Mouse (Mus musculus): ENCODE results near the gene Hdac10. TPM values are rescaled to one million over a fixed set of nuclear protein-coding genes. Genes with fewer than 3 reads are reported as not detected.

The Hdac10 gene
- total RNA-seq, 4 experiments from 2014 or later: 14.7 to 19.3 (median 15.9) TPM

DNA sequence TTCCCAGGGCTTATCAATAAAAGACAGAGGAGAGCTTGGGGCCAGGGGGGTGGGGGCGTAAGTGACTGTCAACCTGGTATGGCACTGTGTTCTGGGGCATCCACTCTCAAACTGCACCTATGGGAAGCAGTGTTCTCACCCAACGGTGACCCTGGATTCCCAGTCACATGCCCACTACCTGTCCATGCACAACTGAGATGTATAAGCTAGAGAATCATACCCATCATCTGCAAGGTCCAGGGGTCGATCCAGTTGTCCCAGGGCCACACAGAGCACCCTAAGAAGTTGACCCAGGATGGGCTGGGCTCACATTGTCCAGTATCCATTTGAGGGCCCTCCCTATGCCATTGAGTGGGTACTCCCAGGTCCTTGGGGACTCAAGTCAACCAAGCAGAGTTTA, 4.2 kb downstream of the Hdac10 start:
- no peak for DNase-seq (ENCODE audit: low spot score in 2 of 2)

DNA sequence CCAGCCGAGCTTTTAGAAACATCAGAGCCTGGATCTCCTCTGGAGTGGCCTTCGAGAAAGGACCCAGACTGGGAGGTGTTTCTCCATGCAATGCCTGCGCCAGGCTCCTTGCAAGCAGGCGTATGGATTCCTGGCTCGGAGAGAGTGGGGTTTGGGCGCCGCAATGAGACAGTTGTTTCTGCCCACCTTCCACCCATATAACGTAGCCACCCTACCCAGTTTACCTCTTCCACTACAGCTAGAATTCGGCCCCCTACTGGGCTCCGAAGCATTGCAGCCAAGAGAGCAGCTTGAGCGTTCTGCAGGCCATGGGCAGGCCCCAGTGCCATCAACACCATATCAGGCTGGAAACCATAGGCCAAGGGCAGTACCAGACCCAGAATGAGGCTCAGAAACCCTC, 4.9 kb downstream of the Hdac10 start:
- DNase-seq (ENCODE audit: low spot score in 2 of 2): peak in 1 of 2 experiments; percentile 52

DNA sequence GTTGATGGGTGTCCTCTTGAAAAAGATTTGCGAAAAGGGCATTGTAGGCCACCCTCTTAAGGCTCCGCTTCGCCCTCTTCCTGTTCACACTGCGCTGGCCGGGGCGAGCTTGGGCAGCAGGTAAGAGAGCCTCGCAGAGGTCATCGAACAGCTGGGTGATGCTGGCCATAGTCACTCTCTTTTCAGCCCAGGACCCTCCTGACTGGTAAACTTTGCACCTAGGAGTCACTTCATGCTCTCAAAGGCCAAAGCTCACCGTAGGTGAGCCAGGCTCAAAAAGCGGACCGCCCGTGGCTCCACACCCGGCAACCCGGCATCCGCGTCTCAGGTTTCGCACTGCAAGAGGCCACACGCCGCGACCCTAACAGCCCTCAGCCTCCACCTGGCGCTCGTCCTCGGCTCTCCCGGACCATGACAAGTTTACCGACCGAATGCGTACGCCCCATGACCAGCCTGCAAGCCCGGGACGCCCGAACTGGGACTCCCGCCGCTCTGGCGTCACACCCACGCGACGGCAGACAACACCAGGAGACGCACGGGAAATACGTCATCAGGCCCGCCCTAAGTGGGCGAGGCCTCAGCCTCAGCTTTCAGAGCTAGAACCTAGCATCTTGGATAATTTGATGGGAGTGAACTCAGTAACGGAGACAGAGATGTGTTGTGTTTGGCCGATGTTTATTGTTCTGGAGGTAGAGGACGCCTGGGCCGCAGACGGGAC, 5.7 kb downstream of the Hdac10 start, which contains the start of gene Tubgcp6:
Gene Tubgcp6, minus strand, starts transcription at position 464 of the 718 bp plus-strand sequence.
- peak; percentile 94 to 95 for DNase-seq (ENCODE audit: low spot score in 2 of 2)

DNA sequence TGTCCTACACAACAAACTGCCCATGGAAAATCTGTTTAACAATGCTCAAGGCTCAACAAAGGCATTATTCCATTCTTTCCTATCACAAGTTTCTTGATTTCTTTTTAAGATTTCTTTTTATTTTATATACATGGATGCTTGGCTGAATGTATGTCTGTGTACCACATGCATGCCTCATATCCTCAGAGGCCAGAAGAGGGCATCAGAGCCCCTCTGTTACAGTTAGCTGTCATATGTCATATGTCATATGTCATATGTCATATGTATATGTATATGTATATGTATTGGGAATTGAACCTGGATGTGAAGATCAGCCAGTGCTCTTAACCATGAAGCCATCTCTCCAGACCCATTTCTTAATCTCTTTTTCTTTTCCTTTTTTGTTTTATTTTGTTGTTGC, 10.5 kb downstream of the Hdac10 start:
- no peak for DNase-seq (ENCODE audit: low spot score in 2 of 2)

DNA sequence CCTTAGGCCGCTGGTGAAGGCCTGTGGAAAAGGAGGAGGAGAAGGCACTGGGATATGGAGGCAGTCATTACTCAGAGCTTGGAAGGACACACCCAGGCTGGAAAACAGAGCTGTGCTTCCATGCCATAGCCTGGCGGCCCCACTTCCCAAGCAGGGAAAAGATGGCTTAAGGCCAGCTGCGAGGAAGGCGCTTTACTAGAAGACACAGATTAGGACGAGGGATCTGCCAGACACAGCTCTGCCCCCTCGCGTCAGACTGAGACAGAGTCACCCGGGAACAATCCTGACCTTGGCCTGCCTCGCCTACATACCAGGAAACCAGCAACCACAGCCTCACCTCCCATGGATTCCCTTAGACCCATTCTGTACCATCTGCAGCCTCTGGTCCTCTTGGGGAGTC, 18.4 kb downstream of the Hdac10 start:
- no peak for DNase-seq (ENCODE audit: low spot score in 2 of 2)

DNA sequence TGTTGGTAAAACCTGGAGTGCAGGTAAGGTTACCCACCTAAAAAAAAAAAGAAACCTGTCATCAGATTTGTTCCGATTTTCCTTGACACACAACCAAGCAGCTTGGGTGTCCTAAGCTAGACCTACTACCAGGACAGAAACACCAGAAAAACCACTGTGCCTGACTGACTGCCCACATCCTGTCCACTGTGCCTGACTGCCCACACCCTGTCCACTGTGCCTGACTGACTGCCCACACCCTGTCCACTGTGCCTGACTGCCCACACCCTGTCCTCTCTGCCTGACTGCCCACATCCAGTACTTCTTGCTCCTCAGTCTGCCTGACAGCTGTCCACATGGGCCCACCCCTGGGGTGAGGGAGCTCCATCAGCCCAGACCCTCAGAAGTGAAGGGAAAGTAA, 21.5 kb downstream of the Hdac10 start:
- DNase-seq (ENCODE audit: low spot score in 2 of 2): no peak

DNA sequence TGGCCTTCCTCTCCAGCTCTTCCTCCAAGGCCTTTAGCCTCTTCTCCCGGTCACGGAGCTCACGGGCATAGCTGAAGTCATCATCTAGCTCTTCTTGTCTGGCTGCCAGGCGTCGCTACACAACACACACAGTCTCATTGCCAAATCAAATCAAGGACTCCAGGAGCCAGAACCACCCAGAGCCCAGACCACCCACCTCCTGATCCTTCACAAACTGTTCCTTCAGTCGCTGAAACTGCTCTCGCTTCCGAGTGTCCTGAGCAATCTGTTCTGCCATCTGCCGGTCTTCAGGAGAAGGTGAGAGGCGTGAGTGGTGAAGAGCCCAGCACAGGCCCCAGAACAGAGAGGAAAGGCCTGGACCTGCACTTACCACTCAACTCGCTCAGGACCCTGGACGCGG, 22.4 kb downstream of the Hdac10 start:
- DNase-seq (ENCODE audit: low spot score in 2 of 2): peak in 1 of 2 experiments; percentile 57

DNA sequence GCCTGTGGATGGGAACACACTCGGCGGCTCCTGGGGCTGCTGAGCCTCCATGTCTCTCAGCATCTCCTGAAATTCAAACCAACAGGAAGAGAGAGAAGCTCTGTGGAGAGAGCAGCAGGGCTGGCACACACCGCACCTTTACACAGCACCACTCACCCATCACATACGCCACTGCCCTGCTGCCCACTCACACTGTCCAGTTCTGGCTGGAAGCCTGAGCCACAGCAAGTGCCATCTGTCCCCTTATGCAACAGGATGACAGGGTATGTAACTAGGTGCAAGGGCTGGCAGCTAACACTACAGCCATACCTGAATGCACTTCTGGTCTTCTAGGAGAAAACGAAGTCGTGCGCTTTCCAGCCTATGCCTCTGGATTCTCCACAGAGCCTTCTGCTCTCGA, 24.1 kb downstream of the Hdac10 start:
- no peak for DNase-seq (ENCODE audit: low spot score in 2 of 2)

DNA sequence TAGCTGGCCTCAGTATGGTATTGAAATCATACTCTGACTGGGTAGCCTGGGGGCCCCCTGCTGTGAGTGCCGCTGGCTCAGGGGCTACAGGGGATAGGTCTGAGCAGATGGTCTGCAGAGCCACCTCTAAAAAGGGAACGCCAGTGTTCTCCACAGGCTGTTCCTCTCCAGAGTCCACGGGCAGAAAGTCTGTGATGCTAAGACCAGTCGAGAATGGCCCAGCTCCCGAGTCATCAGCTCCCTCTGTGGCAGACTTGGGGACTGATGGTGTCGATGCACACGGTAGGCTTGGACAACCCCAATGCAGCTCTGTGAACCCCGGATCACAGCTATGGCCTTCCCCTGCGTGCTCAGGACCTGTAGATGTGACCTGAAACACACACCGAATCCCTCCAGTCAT, 24.6 kb downstream of the Hdac10 start:
- no peak for DNase-seq (ENCODE audit: low spot score in 2 of 2)

DNA sequence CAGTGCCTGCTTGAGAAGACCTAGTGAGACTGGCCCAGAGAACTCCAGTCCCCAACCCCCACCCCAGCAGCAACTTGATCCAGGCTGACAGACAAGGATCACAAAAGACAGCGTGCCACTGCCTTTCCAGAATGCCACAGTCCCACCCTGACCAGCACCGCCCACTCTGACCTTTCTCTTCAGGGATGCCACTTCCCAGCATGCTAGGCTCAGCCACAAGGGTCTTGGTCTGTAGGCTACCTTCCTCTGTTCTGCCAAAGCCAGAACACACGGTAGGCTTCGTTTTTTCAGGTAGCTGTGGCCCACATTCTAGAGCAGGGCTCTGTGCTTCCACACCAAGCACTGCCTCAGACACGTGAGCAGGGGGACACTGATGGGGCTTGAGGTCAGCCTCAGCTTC, 25.9 kb downstream of the Hdac10 start:
- DNase-seq (ENCODE audit: low spot score in 2 of 2): no peak

DNA sequence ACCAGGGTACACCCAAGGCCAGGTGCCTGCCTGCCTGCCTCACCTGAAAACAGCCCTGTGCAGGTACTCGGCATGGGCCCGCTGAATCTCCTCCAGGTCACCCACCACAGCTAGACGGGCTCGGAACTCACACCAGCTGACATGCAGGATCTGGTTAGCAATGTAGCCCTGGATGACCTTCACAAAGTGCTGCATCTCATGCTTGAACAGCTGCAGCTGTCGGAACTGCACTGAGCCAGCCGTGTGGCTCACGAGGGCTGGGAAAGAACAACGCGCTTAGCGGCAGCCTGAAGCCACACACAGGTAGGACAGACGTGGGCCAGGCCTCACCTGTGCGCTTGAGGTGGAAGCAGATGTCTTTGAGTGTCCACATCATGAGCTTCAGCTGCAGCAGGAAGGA, 27.7 kb downstream of the Hdac10 start:
- DNase-seq (ENCODE audit: low spot score in 2 of 2): no peak

DNA sequence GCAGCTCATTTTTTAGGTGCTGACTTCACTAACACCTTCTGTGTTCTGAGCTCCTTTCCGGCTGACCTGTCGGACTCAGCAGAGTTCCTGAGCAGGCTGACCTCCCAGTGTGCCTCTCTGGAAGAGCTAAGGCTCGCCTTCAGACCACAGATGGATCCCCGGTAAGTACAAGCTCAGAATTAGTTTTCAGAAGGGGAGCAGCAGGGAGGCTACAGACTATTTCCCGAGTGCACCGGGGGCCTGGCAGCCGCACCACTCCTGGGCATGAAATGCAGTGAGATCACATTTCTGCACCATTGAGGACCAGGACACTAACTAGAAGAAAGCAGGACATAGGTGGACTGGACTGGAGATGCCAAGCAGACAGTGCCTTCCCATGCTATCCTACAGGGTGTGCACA, 29.9 kb downstream of the Hdac10 start:
- DNase-seq (ENCODE audit: low spot score in 2 of 2): no peak

DNA sequence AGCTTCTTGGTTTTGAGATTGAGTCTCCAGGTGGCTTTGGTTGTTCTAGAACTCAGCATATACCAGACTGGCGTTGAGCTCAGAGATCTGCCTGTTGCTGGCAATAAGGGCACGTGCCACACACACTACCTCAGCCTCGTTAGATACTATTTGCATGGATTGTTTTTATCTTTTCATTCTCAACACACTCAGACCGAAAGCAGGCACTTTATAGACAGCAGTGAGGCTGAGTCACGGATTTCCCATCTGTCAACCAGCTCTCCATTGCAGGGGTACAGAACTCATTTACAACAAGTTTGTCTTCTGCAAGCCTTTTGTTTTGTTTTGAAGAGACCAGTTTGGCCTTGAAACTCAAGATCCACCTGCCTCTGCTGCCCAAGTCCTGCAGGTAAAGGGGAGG, 31.1 kb downstream of the Hdac10 start:
- DNase-seq (ENCODE audit: low spot score in 2 of 2): peak in 1 of 2 experiments; percentile 68

DNA sequence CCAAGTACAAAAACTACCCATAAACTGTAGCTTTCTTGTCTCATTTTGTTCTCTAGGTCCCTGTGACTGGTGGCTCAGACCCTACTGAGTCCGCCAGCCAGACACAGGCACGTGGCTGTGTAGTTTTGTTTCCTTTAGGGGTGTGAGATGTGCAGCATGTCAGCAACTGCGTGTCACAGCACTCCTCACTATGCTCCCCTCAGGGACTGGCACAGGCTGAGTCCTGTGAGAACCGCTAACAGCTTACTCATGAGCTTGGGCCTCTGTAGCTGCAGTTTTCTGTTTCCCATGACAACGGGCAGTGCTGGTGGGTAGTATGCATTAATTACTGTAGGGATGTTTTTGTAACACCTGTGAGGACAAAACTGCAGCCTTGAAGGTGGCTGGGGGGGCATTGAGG, 36.3 kb downstream of the Hdac10 start:
- no peak for DNase-seq (ENCODE audit: low spot score in 2 of 2)

DNA sequence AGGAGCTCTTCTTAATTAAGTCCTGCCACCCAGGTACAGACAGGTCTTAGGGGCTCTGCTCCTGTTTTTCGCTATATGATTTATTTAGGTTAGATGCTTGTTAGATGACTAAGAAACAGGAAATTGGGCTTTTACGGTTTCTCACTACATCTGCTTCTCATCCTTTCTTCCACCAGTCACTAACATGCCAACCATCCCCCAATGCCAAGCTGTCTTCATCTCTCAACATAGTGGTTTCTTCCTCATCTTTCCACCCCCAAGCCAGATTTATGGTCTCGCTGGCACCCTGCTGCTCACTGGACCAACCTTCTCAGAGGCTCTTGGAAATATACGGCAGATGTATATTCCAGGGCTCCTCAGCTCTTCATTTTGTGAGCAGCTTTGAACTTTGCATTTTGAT, 37.8 kb downstream of the Hdac10 start:
- DNase-seq (ENCODE audit: low spot score in 2 of 2): no peak

DNA sequence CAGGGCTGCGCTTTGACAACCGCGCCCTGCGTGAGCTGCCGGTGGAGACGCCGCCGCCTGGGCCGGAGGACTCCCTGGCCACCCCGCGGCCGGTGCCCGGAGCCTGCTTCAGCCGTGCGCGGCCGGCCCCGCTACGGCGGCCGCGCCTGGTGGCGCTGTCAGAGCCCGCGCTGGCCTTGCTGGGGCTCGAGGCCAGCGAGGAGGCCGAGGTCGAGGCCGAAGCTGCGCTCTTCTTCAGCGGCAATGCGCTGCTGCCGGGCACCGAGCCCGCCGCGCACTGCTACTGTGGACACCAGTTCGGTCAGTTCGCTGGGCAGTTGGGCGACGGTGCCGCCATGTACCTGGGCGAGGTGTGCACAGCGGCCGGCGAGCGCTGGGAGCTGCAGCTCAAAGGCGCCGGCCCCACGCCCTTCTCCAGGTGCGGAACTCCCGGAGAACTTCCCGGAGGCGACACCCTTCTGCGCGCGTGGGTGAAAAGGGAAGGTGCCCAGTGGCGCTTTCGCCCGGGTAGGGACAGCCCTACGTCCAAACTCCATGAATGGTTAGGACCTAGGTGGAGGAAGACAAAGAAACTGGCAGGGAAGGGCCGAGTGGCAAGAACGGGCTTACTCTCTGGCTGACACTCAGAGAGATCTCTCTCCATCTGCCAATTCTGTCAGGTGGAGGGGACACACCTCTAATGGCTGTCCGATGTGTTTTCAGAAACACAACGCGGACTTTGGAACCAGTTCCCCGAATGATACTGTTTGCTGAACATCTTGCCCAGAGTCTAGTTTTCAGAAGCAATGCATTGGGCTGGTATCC, 39.0 kb downstream of the Hdac10 start:
- DNase-seq (ENCODE audit: low spot score in 2 of 2): no peak

DNA sequence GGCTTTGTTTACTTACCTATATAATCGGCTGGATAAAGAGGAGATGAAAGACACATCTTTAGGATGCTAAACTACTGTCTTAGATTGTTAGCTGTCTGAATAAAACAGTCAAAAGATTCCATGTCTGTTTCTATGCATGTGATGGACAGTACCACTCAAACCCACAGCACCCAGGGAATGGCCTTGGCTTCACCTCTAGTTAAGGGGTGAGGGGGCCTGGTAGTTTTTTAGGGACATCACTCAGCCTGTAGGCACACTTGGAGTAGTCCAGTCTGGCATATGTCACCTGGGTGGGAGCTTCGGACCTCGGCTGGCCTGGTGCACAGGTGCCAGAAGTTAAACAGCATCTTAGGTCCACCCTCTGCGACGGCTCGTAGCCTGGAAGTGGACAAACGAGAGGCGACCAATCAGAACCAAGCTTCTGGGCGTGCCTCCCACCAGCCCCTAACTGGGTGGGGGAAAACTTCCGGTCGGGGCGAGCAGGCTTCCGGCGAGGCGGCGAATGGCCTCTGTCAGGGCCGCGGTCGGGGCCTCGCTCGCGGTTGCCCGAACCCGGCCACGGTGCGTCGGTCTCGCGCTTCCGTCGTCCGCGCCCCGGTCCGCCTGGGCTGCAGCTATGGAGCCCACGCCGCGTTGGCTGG, 39.8 kb downstream of the Hdac10 start, which contains the start of gene Selenoo:
Gene Selenoo, plus strand, starts transcription at position 478 of the 641 bp plus-strand sequence.
- peak; percentile 84 to 86 for DNase-seq (ENCODE audit: low spot score in 2 of 2)

DNA sequence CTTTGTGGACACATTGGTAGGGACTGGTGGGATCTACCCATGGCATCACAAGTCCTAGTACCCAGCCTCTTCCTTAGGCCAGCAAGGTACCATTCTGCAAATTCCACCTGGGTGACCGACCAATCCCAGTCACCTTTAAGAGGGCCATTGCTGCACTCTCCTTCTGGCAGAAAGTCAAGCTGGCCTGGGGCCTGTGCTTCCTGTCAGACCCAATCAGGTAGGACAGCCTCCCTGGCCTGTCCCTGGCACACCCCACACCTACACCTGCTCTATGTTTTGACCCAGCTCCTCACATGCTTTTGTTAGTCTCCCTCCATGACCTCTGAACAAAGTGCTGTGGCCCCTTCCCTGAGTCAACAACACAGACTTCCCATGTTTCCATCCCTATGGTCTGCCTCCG, 43.7 kb downstream of the Hdac10 start:
- no peak for DNase-seq (ENCODE audit: low spot score in 2 of 2)

DNA sequence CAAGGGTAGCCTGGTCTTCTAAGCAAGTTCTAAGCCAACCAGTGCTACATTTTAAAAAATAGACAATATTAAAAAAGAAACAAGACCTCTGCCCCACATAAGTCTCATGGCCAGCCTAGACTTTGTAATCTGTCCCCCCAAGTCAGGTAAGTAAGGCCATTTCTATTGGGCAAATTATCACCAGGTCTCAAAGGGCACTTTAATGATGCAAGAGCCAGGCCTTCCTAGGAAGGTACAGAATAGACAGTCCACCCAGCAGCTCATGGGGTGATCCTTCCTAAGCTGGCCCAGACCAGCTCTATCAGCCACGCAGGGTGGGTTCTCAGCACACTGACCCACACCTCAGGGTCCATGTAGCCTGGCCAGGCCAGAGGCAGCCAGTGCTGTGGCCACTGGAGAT, 44.6 kb downstream of the Hdac10 start:
- DNase-seq (ENCODE audit: low spot score in 2 of 2): no peak

DNA sequence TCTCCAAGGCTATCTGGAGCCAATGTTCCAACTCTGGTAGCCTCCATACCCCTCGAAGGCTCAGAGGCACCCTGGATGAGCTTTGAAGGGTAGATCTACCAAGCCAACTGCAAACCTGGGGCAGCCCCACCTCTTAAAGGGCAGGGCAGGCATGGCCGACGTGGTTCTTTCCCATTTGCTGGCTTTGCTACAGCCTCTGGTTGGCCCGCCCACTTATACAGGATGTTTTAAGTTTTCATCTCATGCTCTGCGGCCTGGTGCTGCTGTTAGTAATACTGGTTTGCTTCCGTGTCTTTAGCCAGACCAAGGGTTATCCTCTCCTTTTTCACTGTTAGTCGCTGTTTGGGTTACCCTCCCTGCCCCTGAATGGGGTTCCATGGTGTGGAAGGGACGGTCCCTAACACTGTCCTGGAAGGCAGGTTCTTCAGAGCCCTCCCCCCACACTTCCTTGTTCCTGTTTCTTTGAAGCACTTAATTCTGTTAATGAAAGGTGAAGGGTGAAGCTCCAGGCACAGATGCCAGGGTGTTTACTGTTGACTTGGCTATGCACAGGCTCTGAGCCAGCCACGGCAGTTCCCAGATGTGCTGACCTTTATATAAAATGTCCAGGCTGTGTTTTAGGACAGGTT, 50.2 kb downstream of the Hdac10 start:
- no peak for DNase-seq (ENCODE audit: low spot score in 2 of 2)

DNA sequence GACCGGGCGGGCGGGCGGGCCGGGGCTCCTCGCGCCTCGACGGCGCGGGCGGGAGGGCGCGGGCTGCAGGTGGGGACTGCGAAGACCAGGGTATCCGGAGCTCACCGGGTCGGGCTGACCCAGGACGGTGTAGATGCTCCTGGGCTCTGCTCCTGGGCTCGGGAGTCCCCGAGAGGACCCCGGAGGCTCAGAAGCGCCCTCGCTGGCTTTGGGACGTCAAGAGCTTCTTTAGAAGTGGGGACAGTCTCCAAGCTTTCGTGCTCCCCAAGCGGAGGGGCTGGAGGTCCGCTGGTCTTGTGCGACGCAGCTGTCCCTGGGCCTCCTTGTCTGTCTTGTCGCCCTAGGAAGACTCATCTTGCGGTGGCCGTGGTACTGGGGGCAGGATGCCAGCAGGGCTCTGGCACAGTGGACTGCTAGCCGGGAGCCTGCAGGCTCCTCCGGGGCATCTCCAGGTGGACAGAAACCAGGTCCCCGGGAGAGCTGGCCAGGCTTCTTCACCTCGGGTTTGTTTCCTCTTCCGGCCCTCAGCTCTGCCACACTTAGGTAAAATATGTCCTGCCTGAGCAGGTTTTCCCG, 52.3 kb downstream of the Hdac10 start:
- DNase-seq (ENCODE audit: low spot score in 2 of 2): no peak
